Mouse (Mus musculus) cortical plate, adult 2 months (tissue): Measurements from ENCODE around the gene Eml2.

Experiments
- CTCF ChIP-seq: fragments of 200-500 bp; IDR thresholded peaks from 2 replicates; pipeline ENCODE4 v1.5.1; 2011; ENCODE audit warnings: mild to moderate bottlenecking, control low read depth, low read length; ENCODE audit not compliant: insufficient read depth; ENCODE audit errors: extremely low read depth
- POLR2A ChIP-seq: fragments of 200-500 bp; IDR thresholded peaks from 2 replicates; pipeline ENCODE4 v1.6.1; 2011; ENCODE audit warnings: mild to moderate bottlenecking, low read length, control low read depth; ENCODE audit not compliant: insufficient read depth; ENCODE audit errors: extremely low read depth

- TF ChIP-seq POLR2A (no peak), CTCF (no peak)
Observed at GRCm38 (mm10) chr7:19147497-19148045, 28.6 kb upstream of the Eml2 start.
